10 mouse cellular contexts compared by ENCODE assay signal in genomic region chr4:136732536-136733121, GRCm38 (mm10).
DNase-seq lines count a peak whose midpoint lies in the region; ATAC-seq and TF ChIP-seq lines count a peak whose summit lies in the region.
"Had no signal": no experiment of that assay in that cellular context is flagged by ENCODE, and none has a peak within 500 bp of the region (broad histone marks: within the 10 kb centered on the region; RNA-seq: fewer than 3 reads in every experiment).

No protein-coding gene starts in this region.

- no peaks in the 10 kb centered on the region for H3K9me3 ChIP-seq in lung, embryonic 14.5 days (ENCODE audit: low read depth, low read length)
- H3K9me3 ChIP-seq in embryonic facial prominence, embryonic 14.5 days (ENCODE audit: control insufficient read depth, low read length): no peaks in the 10 kb centered on the region
- no peaks in the 10 kb centered on the region for H3K9me3 ChIP-seq in midbrain, embryonic 14.5 days (ENCODE audit: control insufficient read depth, low read length)

- H3K27ac ChIP-seq in lung, embryonic 14.5 days (ENCODE audit: low read depth): peak overlapping the region; percentile 67; the same call in 1 of the 2 replicates
- 0 out of 2 replicates have a peak overlapping the region, but pooled peaks have one; percentile 5 for H3K27ac ChIP-seq in embryonic facial prominence, embryonic 14.5 days (replicated peaks; ENCODE audit: low read depth, low read length)
- H3K27ac ChIP-seq in midbrain, embryonic 14.5 days (replicated peaks; ENCODE audit: low read depth, low read length): peak overlapping the region; percentile 71; the same call in 1 of the 2 replicates

- no peak overlapping the region for H3K4me3 ChIP-seq in lung, embryonic 14.5 days (ENCODE audit: low read depth, low read length)
- H3K4me3 ChIP-seq in embryonic facial prominence, embryonic 14.5 days (ENCODE audit: low read depth, low read length): no peak overlapping the region
- no peak overlapping the region for H3K4me3 ChIP-seq in midbrain, embryonic 14.5 days (replicated peaks; ENCODE audit: low read depth, low read length)

- H3K36me3 ChIP-seq in lung, embryonic 14.5 days (ENCODE audit: insufficient read depth): no peaks in the 10 kb centered on the region
- H3K36me3 ChIP-seq in embryonic facial prominence, embryonic 14.5 days (ENCODE audit: control insufficient read depth, insufficient read depth, low read length): no peaks in the 10 kb centered on the region
- peaks cover 9% of the 10 kb centered on the region; the same call in 1 of the 2 replicates for H3K36me3 ChIP-seq in midbrain, embryonic 14.5 days (ENCODE audit: control insufficient read depth, insufficient read depth, low read length)

- peak overlapping the region; percentile 25; the same call in 1 of the 2 replicates for H3K4me2 ChIP-seq in lung, embryonic 14.5 days
- no peak overlapping the region for H3K4me2 ChIP-seq in embryonic facial prominence, embryonic 14.5 days (ENCODE audit: low read depth, low read length)
- no peak overlapping the region for H3K4me2 ChIP-seq in midbrain, embryonic 14.5 days (ENCODE audit: low read length)

- H3K9ac ChIP-seq in lung, embryonic 14.5 days: no peak overlapping the region
- no peak overlapping the region for H3K9ac ChIP-seq in embryonic facial prominence, embryonic 14.5 days (ENCODE audit: low read depth, low read length)
- H3K9ac ChIP-seq in midbrain, embryonic 14.5 days (replicated peaks; ENCODE audit: low read length): no peak overlapping the region; the same call in 1 of the 2 replicates

- peak; percentile 32 for DNase-seq in lung, embryonic 14.5 days
- DNase-seq in lung, postnatal 10 days: no peak
- no peak for DNase-seq in embryonic facial prominence, embryonic 14.5 days (ENCODE audit: low spot score)
- peak; percentile 35 to 54 for DNase-seq in kidney, adult 8-10 months
- DNase-seq in midbrain, embryonic 14.5 days: no peak
- DNase-seq in frontal cortex, postnatal 25 days (ENCODE audit: low spot score in 2 of 2): no peak
- no peak for DNase-seq in right cerebral cortex, adult 2 months (ENCODE audit: low spot score in 2 of 2)
- DNase-seq: adrenal gland, adult 2 months; cerebellum, adult 11 months had no signal

- WGBS in lung, embryonic 14.5 days: 34% methylated on average over 7 of the region's 7 CpGs
- WGBS in embryonic facial prominence, embryonic 14.5 days: 49% methylated on average over 7 of the region's 7 CpGs
- 50% methylated on average over 7 of the region's 7 CpGs for WGBS in midbrain, embryonic 14.5 days

- peak; percentile 21 for TF ChIP-seq CTCF in lung, embryonic 14.5 days (IDR thresholded peaks at IDR 0.05; ENCODE audit: low read depth)

- H3K4me1 ChIP-seq in lung, embryonic 14.5 days (ENCODE audit: insufficient read depth): peaks cover 37% of the 10 kb centered on the region
- H3K4me1 ChIP-seq in embryonic facial prominence, embryonic 14.5 days (ENCODE audit: control insufficient read depth, insufficient read depth, low read length): peaks cover 39% of the 10 kb centered on the region
- H3K4me1 ChIP-seq in midbrain, embryonic 14.5 days (ENCODE audit: control insufficient read depth, insufficient read depth, low read length): peaks cover 37% of the 10 kb centered on the region

- ATAC-seq in lung, embryonic 14.5 days (ENCODE audit: insufficient read depth): peak; percentile 33; the same call in 1 of the 2 replicates
- ATAC-seq in embryonic facial prominence, embryonic 14.5 days (ENCODE audit: low read depth): peak; percentile 9; the same call in 1 of the 2 replicates
- no peak for ATAC-seq in midbrain, embryonic 14.5 days (ENCODE audit: low FRiP score, low TSS enrichment)
- no peak for ATAC-seq in granulocyte monocyte progenitor cell, adult 5-6 weeks (replicated peaks; ENCODE audit: poor library complexity, severe bottlenecking)

- no peaks in the 10 kb centered on the region for H3K27me3 ChIP-seq in lung, embryonic 14.5 days (ENCODE audit: insufficient read depth, low read length)
- no peaks in the 10 kb centered on the region for H3K27me3 ChIP-seq in embryonic facial prominence, embryonic 14.5 days (replicated peaks; ENCODE audit: control insufficient read depth, insufficient read depth, low read length)
- no peaks in the 10 kb centered on the region for H3K27me3 ChIP-seq in midbrain, embryonic 14.5 days (ENCODE audit: control insufficient read depth, insufficient read depth, low read length)

Comparison
In these comparisons a context has a peak if more than half of its experiments do, and no peak if none do; other contexts are left out.
1. DNase-seq: peak in lung, embryonic 14.5 days (single experiment) and kidney, adult 8-10 months (2 of 2); none in lung, postnatal 10 days (single experiment), embryonic facial prominence, embryonic 14.5 days (single experiment), midbrain, embryonic 14.5 days (single experiment), frontal cortex, postnatal 25 days (0 of 2) and right cerebral cortex, adult 2 months (0 of 2).
2. ATAC-seq: peak in lung, embryonic 14.5 days (single experiment) and embryonic facial prominence, embryonic 14.5 days (single experiment); none in midbrain, embryonic 14.5 days (single experiment) and granulocyte monocyte progenitor cell, adult 5-6 weeks (single experiment).
3. H3K27ac ChIP-seq: peak in every context shown above with its lines; median percentile 71 in midbrain, embryonic 14.5 days; 67 in lung, embryonic 14.5 days; 5 in embryonic facial prominence, embryonic 14.5 days.